Mouse (Mus musculus) forebrain, embryonic 16.5 days (tissue): ENCODE measurements at regions not wholly inside any gene's neighbourhood (a gene's known extent, or its start where the extent isn't known, plus 50 kb on each side); places are given as distances from the start of the nearest gene placed in this dataset.

Experiments
- ATAC-seq: fragments of 200-750 bp; cut with Nextera tagmentation; 2 replicates; pipeline ENCODE4 v1.8.0; 2017; ENCODE audit warnings: mild to moderate bottlenecking, moderate library complexity
- H3K27ac ChIP-seq: fragments of 300-500 bp; sonication (generic); 2 replicates; pipeline ENCODE4 v1.5.1; 2014; ENCODE audit warnings: low read length, control low read depth
- H3K27me3 ChIP-seq: fragments of 300-500 bp; sonication (generic); replicated peaks from 2 replicates; pipeline ENCODE4 v1.6.1; 2014; ENCODE audit warnings: low read length; ENCODE audit not compliant: control insufficient read depth, insufficient read depth
- H3K36me3 ChIP-seq: fragments of 300-500 bp; sonication (generic); 2 replicates; pipeline ENCODE4 v1.6.1; 2014; ENCODE audit not compliant: control insufficient read depth, insufficient read depth
- H3K4me1 ChIP-seq: fragments of 300-500 bp; sonication (generic); replicated peaks from 2 replicates; pipeline ENCODE4 v1.6.1; 2014; ENCODE audit warnings: low read length; ENCODE audit not compliant: control insufficient read depth, insufficient read depth
- H3K4me2 ChIP-seq: fragments of 300-500 bp; sonication (generic); 2 replicates; pipeline ENCODE4 v1.6.1; 2014; ENCODE audit warnings: mild to moderate bottlenecking, low read length, control low read depth
- H3K4me3 ChIP-seq: fragments of 300-500 bp; sonication (generic); replicated peaks from 2 replicates; pipeline ENCODE4 v1.5.1; 2014; ENCODE audit warnings: mild to moderate bottlenecking, low read length, control low read depth
- H3K9ac ChIP-seq: fragments of 300-500 bp; sonication (generic); replicated peaks from 2 replicates; pipeline ENCODE4 v1.6.1; 2014; ENCODE audit warnings: low read depth, low read length, control low read depth
- H3K9me3 ChIP-seq: fragments of 300-500 bp; sonication (generic); 2 replicates; pipeline ENCODE4 v1.6.1; 2016; ENCODE audit warnings: low read length; ENCODE audit not compliant: control insufficient read depth
- WGBS: fragments of 180-500 bp; shearing (Covaris S2); extraction: QIAGEN DNeasy Blood & Tissue Kit; methylation state at CpG from one replicate; pipeline ENCODE4 v1.1.7; 2014; 5-methylcytosine and 5-hydroxymethylcytosine counted together

- H3K4me2 ChIP-seq, result no peak overlapping the region
- WGBS, result 47% methylated on average over 10 of the region's 10 CpGs
- H3K4me3 ChIP-seq, result no peak overlapping the region
- ATAC-seq, result no peak
- H3K4me1 ChIP-seq, result peaks cover 8% of the 10 kb centered on the region; the same call in 1 of the 2 replicates
- no peak overlapping the region for H3K9ac ChIP-seq
- no peaks in the 10 kb centered on the region for H3K36me3 ChIP-seq
- no peaks in the 10 kb centered on the region for H3K27me3 ChIP-seq
- H3K9me3 ChIP-seq, result no peaks in the 10 kb centered on the region
- no peak overlapping the region for H3K27ac ChIP-seq
Measured at GRCm38 (mm10) chr15:93062213-93063131, 212.5 kb downstream of the Gxylt1 start.

- no peak overlapping the region for H3K4me2 ChIP-seq
- no peak overlapping the region for H3K9ac ChIP-seq
- 93% methylated on average over 3 of the region's 3 CpGs for WGBS
- H3K27ac ChIP-seq, result no peak overlapping the region
- H3K4me1 ChIP-seq, result no peaks in the 10 kb centered on the region
- H3K4me3 ChIP-seq, result no peak overlapping the region
- no peaks in the 10 kb centered on the region for H3K27me3 ChIP-seq
- no peak for ATAC-seq
- no peaks in the 10 kb centered on the region for H3K9me3 ChIP-seq
- H3K36me3 ChIP-seq, result no peaks in the 10 kb centered on the region
Measured at GRCm38 (mm10) chr15:93053471-93053870, 221.5 kb downstream of the Gxylt1 start.

GRCm38 (mm10) chr15:93027185-93027584, 247.8 kb downstream of the Gxylt1 start:
- no peaks in the 10 kb centered on the region for H3K9me3 ChIP-seq
- H3K36me3 ChIP-seq, result no peaks in the 10 kb centered on the region
- ATAC-seq, result no peak
- H3K27me3 ChIP-seq, result no peaks in the 10 kb centered on the region
- H3K9ac ChIP-seq, result no peak overlapping the region
- no peak overlapping the region for H3K4me3 ChIP-seq
- no peaks in the 10 kb centered on the region for H3K4me1 ChIP-seq
- H3K27ac ChIP-seq, result no peak overlapping the region
- no peak overlapping the region for H3K4me2 ChIP-seq
- WGBS, result 38% methylated on average over 6 of the region's 6 CpGs

- ATAC-seq, result no peak
- H3K27ac ChIP-seq, result no peak overlapping the region
Measured at GRCm38 (mm10) chr15:93026456-93027078, 248.4 kb downstream of the Gxylt1 start.

GRCm38 (mm10) chr15:93025791-93026190, 249.2 kb downstream of the Gxylt1 start:
- Histone ChIP-seq H3K4me3 (no peak overlapping the region), H3K9ac (no peak overlapping the region), H3K27ac (no peak overlapping the region), H3K36me3 (no peaks in the 10 kb centered on the region), H3K27me3 (no peaks in the 10 kb centered on the region), H3K9me3 (no peaks in the 10 kb centered on the region), H3K4me1 (no peaks in the 10 kb centered on the region), H3K4me2 (no peak overlapping the region)
- WGBS, result 76% methylated on average over 9 of the region's 9 CpGs
- ATAC-seq, result no peak

More at GRCm38 (mm10) chr15:93026456-93027078, 248.4 kb downstream of the Gxylt1 start:
- WGBS, result 60% methylated on average over 11 of the region's 11 CpGs
- no peaks in the 10 kb centered on the region for H3K9me3 ChIP-seq
- no peak overlapping the region for H3K4me2 ChIP-seq
- no peaks in the 10 kb centered on the region for H3K27me3 ChIP-seq
- no peaks in the 10 kb centered on the region for H3K36me3 ChIP-seq
- no peak overlapping the region for H3K4me3 ChIP-seq
- no peaks in the 10 kb centered on the region for H3K4me1 ChIP-seq
- no peak overlapping the region for H3K9ac ChIP-seq

GRCm38 (mm10) chr15:93024171-93024570, 250.8 kb downstream of the Gxylt1 start:
- no peak overlapping the region for H3K27ac ChIP-seq
- H3K4me1 ChIP-seq, result no peaks in the 10 kb centered on the region
- H3K4me3 ChIP-seq, result no peak overlapping the region
- ATAC-seq, result no peak
- H3K36me3 ChIP-seq, result no peaks in the 10 kb centered on the region
- H3K9me3 ChIP-seq, result no peaks in the 10 kb centered on the region
- H3K4me2 ChIP-seq, result no peak overlapping the region
- WGBS, result 91% methylated on average over 6 of the region's 6 CpGs
- H3K9ac ChIP-seq, result no peak overlapping the region
- no peaks in the 10 kb centered on the region for H3K27me3 ChIP-seq

GRCm38 (mm10) chr15:93011166-93011565, 263.8 kb downstream of the Gxylt1 start:
- H3K36me3 ChIP-seq, result no peaks in the 10 kb centered on the region
- 0 out of 2 replicates have a peak, but pooled peaks cover 5% of the 10 kb centered on the region for H3K4me1 ChIP-seq
- H3K4me3 ChIP-seq, result no peak overlapping the region
- H3K9ac ChIP-seq, result no peak overlapping the region
- no peak overlapping the region for H3K27ac ChIP-seq
- 21% methylated on average over 5 of the region's 5 CpGs for WGBS
- ATAC-seq, result peak; percentile 55; the same call in 1 of the 2 replicates
- no peaks in the 10 kb centered on the region for H3K27me3 ChIP-seq
- no peaks in the 10 kb centered on the region for H3K9me3 ChIP-seq
- H3K4me2 ChIP-seq, result no peak overlapping the region

GRCm38 (mm10) chr15:93010629-93011028, 264.4 kb downstream of the Gxylt1 start:
- 0 out of 2 replicates have a peak, but pooled peaks cover 5% of the 10 kb centered on the region for H3K4me1 ChIP-seq
- no peak overlapping the region for H3K4me3 ChIP-seq
- no peak; the same call in 1 of the 2 replicates for ATAC-seq
- H3K9me3 ChIP-seq, result no peaks in the 10 kb centered on the region
- H3K4me2 ChIP-seq, result no peak overlapping the region
- no peak overlapping the region for H3K9ac ChIP-seq
- 41% methylated on average over 2 of the region's 2 CpGs for WGBS
- no peaks in the 10 kb centered on the region for H3K36me3 ChIP-seq
- H3K27ac ChIP-seq, result no peak overlapping the region
- no peaks in the 10 kb centered on the region for H3K27me3 ChIP-seq

- Histone ChIP-seq H3K36me3 (no peaks in the 10 kb centered on the region), H3K9me3 (no peaks in the 10 kb centered on the region), H3K4me2 (no peak overlapping the region), H3K4me3 (no peak overlapping the region), H3K9ac (no peak overlapping the region), H3K4me1 (peaks cover 16% of the 10 kb centered on the region), H3K27me3 (no peaks in the 10 kb centered on the region), H3K27ac (no peak overlapping the region)
- no peak for ATAC-seq
- WGBS, result 57% methylated on average over 7 of the region's 7 CpGs
Measured at GRCm38 (mm10) chr15:93005751-93006231, 269.2 kb downstream of the Gxylt1 start.
